Mouse (Mus musculus) C2C12 (cell line): ENCODE measurements around the gene Polr2c.
A peak's percentile ranks its signal among the peaks of the same experiment; 100 is the strongest.

Source experiments
- CTCF ChIP-seq: IDR thresholded peaks from one replicate; pipeline ENCODE4 v1.5.1; 2011; ENCODE audit not compliant: control insufficient read depth, insufficient read depth, insufficient read length
- MAX ChIP-seq: IDR thresholded peaks from one replicate; pipeline ENCODE4 v1.6.1; 2011; ENCODE audit warnings: mild to moderate bottlenecking, control low read depth
- MYOG ChIP-seq: IDR thresholded peaks from one replicate; pipeline ENCODE4 v1.6.1; 2011; ENCODE audit not compliant: control insufficient read depth, insufficient read length; ENCODE audit errors: extremely low read depth

GRCm38 (mm10) chr8:94908847-94909246 lies 51.6 kb downstream of the Polr2c start:
- TF ChIP-seq CTCF (peak; percentile 61), MYOG (no peak), MAX (no peak)
